Mouse (Mus musculus): ENCODE results near the gene Mgat5.

GRCm38 (mm10) chr1:127461017-127461416, 256.2 kb downstream of the Mgat5 start:
- TF ChIP-seq TAL1 (IDR thresholded peaks at IDR 0.05; ENCODE audit: low read length): no peak
- no peak for TF ChIP-seq GATA1 (IDR thresholded peaks at IDR 0.05; ENCODE audit: low read length)

All from erythroblast, embryonic 14.5 days (primary cell).